Mouse (Mus musculus) neural tube, embryonic 11.5 days (tissue): Measurements from ENCODE around the gene H2-M5. TPM values are rescaled to one million over a fixed set of nuclear protein-coding genes. Genes with fewer than 3 reads are reported as not detected.
"Not testable (repeated sequence)": the region's sequence is repeated elsewhere in the genome, so short reads cannot be mapped to it uniquely, and the experiment has no call there.

ENCODE experiments used
- ATAC-seq: fragments of 200-750 bp; cut with Nextera tagmentation; 2 replicates; pipeline ENCODE4 v1.8.0; 2017; ENCODE audit warnings: moderate number of reproducible peaks, mild to moderate bottlenecking, moderate TSS enrichment, moderate library complexity; ENCODE audit not compliant: insufficient read depth, low FRiP score, low TSS enrichment
- DNase-seq: peaks from one replicate; pipeline ENCODE4 v3.0.0-alpha.2; 2015; ENCODE audit warnings: low spot score
- H3K27ac ChIP-seq: fragments of 300-500 bp; sonication (generic); 2 replicates; pipeline ENCODE4 v1.5.1; 2014; ENCODE audit warnings: low read depth, mild to moderate bottlenecking, low read length
- H3K27me3 ChIP-seq: fragments of 300-500 bp; sonication (generic); 2 replicates; pipeline ENCODE4 v1.6.1; 2014; ENCODE audit warnings: mild to moderate bottlenecking, low read length, mixed read lengths; ENCODE audit not compliant: control insufficient read depth, insufficient read depth
- H3K36me3 ChIP-seq: fragments of 300-500 bp; sonication (generic); 2 replicates; pipeline ENCODE4 v1.6.1; 2014; ENCODE audit warnings: mild to moderate bottlenecking, low read length, moderate library complexity, mixed read lengths; ENCODE audit not compliant: control insufficient read depth, insufficient read depth
- H3K4me1 ChIP-seq: fragments of 300-500 bp; sonication (generic); 2 replicates; pipeline ENCODE4 v1.6.1; 2014; ENCODE audit warnings: low read length, mixed read lengths; ENCODE audit not compliant: control insufficient read depth, insufficient read depth
- H3K4me2 ChIP-seq: fragments of 300-500 bp; sonication (generic); 2 replicates; pipeline ENCODE4 v1.6.1; 2014; ENCODE audit warnings: low read depth, mild to moderate bottlenecking, moderate library complexity
- H3K4me3 ChIP-seq: fragments of 300-500 bp; sonication (generic); 2 replicates; pipeline ENCODE4 v1.5.1; 2014; ENCODE audit warnings: low read depth, low read length
- H3K9ac ChIP-seq: fragments of 300-500 bp; sonication (generic); 2 replicates; pipeline ENCODE4 v1.6.1; 2014; ENCODE audit warnings: mild to moderate bottlenecking, low read length
- H3K9me3 ChIP-seq: fragments of 300-500 bp; sonication (generic); 2 replicates; pipeline ENCODE4 v1.6.1; 2016; ENCODE audit warnings: low read length; ENCODE audit not compliant: control insufficient read depth
- WGBS: fragments of 180-500 bp; shearing (Covaris S2); extraction: QIAGEN DNeasy Blood & Tissue Kit; methylation state at CpG from one replicate; pipeline ENCODE4 v1.1.7; 2014; 5-methylcytosine and 5-hydroxymethylcytosine counted together
- polyA plus RNA-seq: library from polyadenylated mRNA; unstranded; fragments of >200 nt; fragmentation: Nextera tagmentation; extraction: Ambion mirVana; gene quantifications from 2 replicates; pipeline ENCODE4 v1.2.1, GENCODE M21; 2014

The H2-M5 gene
- 0.59 and 1.1 TPM in 2 replicates for polyA plus RNA-seq

DNA sequence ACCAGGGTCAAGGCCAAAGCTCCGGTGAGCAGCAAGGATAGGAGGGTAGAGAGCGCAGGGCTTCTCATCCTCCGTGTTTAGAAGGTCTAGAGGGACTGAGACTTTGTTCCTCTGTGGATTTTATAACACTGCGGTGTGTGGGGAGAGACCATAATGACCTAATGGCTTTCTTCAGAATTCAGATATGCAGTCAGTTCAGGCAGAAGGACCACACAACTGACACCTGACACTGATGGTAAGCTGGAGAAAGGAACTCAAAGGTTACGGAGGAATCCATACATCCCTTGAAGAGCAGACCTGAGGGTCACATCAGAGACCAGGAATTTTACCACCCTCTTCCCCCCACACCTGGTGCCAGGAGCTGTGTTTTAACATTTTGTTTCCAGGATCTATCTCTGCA is at the start of gene H2-M5:
TSS of gene H2-M5 (minus strand) at position 101 of the 400 bp plus-strand sequence.
- Histone ChIP-seq H3K9me3 (no peaks in the 10 kb centered on the region), H3K4me1 (0 out of 2 replicates have a peak, but pooled peaks cover 3% of the 10 kb centered on the region), H3K36me3 (no peaks in the 10 kb centered on the region), H3K27me3 (peaks cover 16% of the 10 kb centered on the region), H3K4me2 (peak within 1 kb of the TSS; percentile 22; the same call in 1 of the 2 replicates), H3K9ac (no peak within 1 kb of the TSS), H3K27ac (no peak within 1 kb of the TSS), H3K4me3 (no peak within 1 kb of the TSS)
- DNase-seq: no peak
- ATAC-seq: no peak
- 32% methylated on average over 5 of the region's 5 CpGs for WGBS

DNA sequence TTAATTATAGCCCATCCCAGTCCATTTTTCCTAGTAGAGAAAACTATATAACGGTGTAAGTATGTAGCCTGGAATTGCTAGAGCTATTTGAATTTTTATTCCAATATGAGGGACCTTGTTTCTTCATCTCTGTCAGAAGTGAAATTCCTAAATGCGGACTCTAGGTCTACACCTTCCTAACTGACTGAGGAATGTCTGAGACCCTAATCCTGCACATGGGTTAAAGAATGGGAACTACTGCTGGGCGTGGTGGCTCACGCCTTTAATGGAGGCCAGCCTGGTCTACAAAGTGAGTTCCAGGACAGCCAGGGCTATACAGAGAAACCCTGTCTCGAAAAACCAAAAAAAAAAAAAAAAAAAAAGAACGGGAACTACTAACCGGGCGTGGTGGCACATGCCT is 39.8 kb upstream of the H2-M5 start:
- H3K9ac ChIP-seq: peak overlapping the region; percentile 59
- H3K9me3 ChIP-seq: no peaks in the 10 kb centered on the region
- ATAC-seq (peak; percentile 32), DNase-seq (no peak)
- H3K4me2 ChIP-seq: peak overlapping the region; percentile 43
- H3K4me3 ChIP-seq: peak overlapping the region; percentile 30
- no peaks in the 10 kb centered on the region for H3K27me3 ChIP-seq
- 77% methylated on average over 8 of the region's 8 CpGs for WGBS
- H3K4me1 ChIP-seq: no peaks in the 10 kb centered on the region
- H3K27ac ChIP-seq: peak overlapping the region; percentile 93
- no peaks in the 10 kb centered on the region for H3K36me3 ChIP-seq

- WGBS: 0% methylated on average over 14 of the region's 14 CpGs
- H3K4me1 ChIP-seq: no peaks in the 10 kb centered on the region
- H3K27ac ChIP-seq: peak overlapping the region; percentile 93
- peak; percentile 99 for ATAC-seq
- H3K9ac ChIP-seq: peak overlapping the region; percentile 59
- peak overlapping the region; percentile 30 for H3K4me3 ChIP-seq
- H3K27me3 ChIP-seq: no peaks in the 10 kb centered on the region
- H3K9me3 ChIP-seq: no peaks in the 10 kb centered on the region
- peak; percentile 96 for DNase-seq
- H3K4me2 ChIP-seq: peak overlapping the region; percentile 43
- no peaks in the 10 kb centered on the region for H3K36me3 ChIP-seq
Measured at GRCm38 (mm10) chr17:37028683-37029120, 39.4 kb upstream of the H2-M5 start.

- Histone ChIP-seq H3K27ac (peak overlapping the region; percentile 93), H3K9ac (peak overlapping the region; percentile 59), H3K4me3 (peak overlapping the region; percentile 30; the same call in 1 of the 2 replicates), H3K36me3 (no peaks in the 10 kb centered on the region), H3K27me3 (no peaks in the 10 kb centered on the region), H3K4me1 (no peaks in the 10 kb centered on the region), H3K9me3 (no peaks in the 10 kb centered on the region), H3K4me2 (peak overlapping the region; percentile 43)
- DNase-seq: no peak
- 6% methylated on average over 10 of the region's 10 CpGs for WGBS
- ATAC-seq: peak; percentile 10; the same call in 1 of the 2 replicates
Measured at GRCm38 (mm10) chr17:37028212-37028611, 38.9 kb upstream of the H2-M5 start.

GRCm38 (mm10) chr17:37027486-37027885 is 38.1 kb upstream of the H2-M5 start:
- DNase-seq: no peak
- ATAC-seq: no peak
- no peaks in the 10 kb centered on the region for H3K9me3 ChIP-seq
- H3K4me1 ChIP-seq: no peaks in the 10 kb centered on the region
- no peaks in the 10 kb centered on the region for H3K36me3 ChIP-seq
- H3K27me3 ChIP-seq: no peaks in the 10 kb centered on the region
- H3K4me2 ChIP-seq: no peak overlapping the region
- H3K4me3 ChIP-seq: no peak overlapping the region
- H3K9ac ChIP-seq: no peak overlapping the region
- H3K27ac ChIP-seq: peak overlapping the region; percentile 93; the same call in 1 of the 2 replicates
- WGBS: 92% methylated on average over 4 of the region's 4 CpGs

DNA sequence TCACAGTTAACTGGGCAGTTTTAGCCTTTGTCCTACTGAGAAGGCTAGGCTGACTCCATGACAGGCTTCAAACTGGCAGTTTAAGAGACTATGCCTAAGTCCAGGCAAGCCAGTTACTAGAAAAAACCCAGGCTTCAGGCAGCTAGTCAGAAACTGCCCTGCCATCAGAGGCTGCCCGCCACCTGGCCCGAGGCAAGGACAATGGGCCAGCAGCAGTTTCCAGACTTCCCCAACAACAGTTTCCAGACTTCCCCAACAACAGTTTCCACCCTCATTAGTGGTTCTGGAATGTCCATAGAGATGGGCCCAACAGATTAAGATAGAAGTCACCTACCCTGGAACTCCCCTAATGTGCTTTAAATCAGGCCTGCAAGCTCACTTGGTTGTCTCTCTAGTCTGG is 37.1 kb upstream of the H2-M5 start:
- Histone ChIP-seq H3K9me3 (no peaks in the 10 kb centered on the region), H3K27ac (no peak overlapping the region), H3K9ac (no peak overlapping the region), H3K36me3 (no peaks in the 10 kb centered on the region), H3K27me3 (no peaks in the 10 kb centered on the region), H3K4me1 (no peaks in the 10 kb centered on the region), H3K4me3 (no peak overlapping the region), H3K4me2 (no peak overlapping the region)
- WGBS: 61% methylated on average over 2 of the region's 2 CpGs
- DNase-seq: no peak
- ATAC-seq: no peak

DNA sequence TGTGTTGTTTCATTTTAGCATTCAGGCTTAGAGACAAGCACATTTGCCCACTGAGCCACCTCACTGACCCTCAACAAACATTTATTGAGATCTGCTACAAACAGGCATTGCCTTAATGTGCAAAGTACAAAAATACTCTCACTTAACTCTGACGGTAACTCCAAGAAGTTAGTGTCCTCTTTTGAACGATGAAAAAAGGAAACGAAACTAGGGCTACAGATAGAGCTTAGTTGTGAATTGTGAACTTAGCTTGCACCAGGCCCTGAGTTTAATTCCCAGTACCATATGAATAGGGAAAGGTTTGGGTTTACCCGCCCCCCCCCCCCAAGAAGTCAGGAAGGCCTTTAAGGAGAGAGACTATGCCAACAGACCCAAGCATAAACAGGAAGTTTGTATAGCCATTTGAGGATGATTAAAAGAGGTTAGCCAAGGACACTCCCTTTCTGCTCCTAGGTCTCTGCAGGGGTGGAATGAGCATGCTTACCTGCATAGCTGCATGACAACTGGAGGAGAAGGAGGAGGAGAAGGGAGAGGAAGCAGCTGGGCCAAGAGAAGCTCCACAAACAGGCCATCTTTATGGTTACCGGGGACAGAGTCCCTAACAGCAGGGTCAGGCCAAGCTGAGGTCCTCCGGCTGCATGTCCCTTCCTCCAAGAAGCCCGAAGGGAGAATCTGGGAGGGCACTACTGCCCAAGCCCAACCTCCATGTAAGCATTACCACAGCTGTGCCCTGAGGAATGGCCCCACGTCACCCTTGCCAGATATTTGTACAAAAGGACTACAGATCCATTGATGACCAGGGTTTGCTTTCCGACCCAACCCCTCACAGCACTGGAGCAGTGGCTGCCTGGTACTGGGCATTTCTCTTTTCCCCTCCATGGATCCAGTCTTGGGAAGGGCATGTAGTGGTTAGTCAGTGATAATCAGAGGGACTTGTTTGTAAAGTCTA is 33.6 kb upstream of the H2-M5 start, which contains the start of gene Mog:
TSS of gene Mog (minus strand) at position 771 of the 949 bp plus-strand sequence.
- Histone ChIP-seq H3K4me2 (no peak within 1 kb of the TSS), H3K4me1 (no peaks in the 10 kb centered on the region), H3K36me3 (no peaks in the 10 kb centered on the region), H3K27me3 (no peaks in the 10 kb centered on the region), H3K27ac (no peak within 1 kb of the TSS), H3K4me3 (no peak within 1 kb of the TSS), H3K9ac (no peak within 1 kb of the TSS), H3K9me3 (no peaks in the 10 kb centered on the region)
- DNase-seq (no peak), ATAC-seq (no peak)
- WGBS: 69% methylated on average over 9 of the region's 9 CpGs

- not testable (repeated sequence) for H3K27ac ChIP-seq, H3K4me2 ChIP-seq, H3K4me1 ChIP-seq, H3K27me3 ChIP-seq, H3K9ac ChIP-seq, H3K36me3 ChIP-seq, H3K4me3 ChIP-seq, DNase-seq, H3K9me3 ChIP-seq, ATAC-seq
- WGBS: 92% methylated on average over 5 of the region's 5 CpGs
Measured at GRCm38 (mm10) chr17:37019242-37019641, 29.9 kb upstream of the H2-M5 start.
